Mouse (Mus musculus): ENCODE measurements around the gene Slc4a7. TPM values are rescaled to one million over a fixed set of nuclear protein-coding genes. Genes with fewer than 3 reads are reported as not detected.

Gene Slc4a7
- 126 and 172 TPM in 2 replicates for total RNA-seq (2017)

DNA sequence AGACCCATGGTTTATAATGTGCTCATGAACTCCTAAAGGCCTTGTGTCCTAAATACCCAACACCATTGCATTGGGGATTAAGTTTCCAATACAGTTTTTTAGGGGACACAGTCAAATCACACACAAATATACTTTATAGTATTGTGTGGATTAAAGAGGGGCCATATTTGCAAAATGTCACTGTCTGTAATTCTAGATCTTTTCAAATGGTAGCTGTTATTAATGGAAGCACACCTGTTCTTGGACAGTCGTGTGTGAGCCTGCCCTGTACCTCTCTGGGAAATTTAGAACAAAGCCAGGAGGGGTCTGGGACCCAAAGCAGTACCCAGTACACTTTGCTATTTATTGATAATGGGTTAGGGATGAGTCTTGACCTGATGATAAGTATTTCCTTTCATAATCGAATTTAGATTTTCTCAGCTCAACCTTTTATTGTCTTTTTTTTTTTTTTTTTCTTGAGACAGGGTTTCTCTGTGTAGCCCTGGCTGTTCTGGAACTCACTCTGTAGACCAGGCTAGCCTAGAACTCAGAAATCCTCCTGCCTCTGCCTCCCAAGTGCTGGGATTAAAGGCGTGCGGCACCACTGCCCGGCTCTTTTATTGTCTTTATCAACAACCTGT, at the start of gene Slc4a7:
Gene Slc4a7, plus strand, starts transcription at position 570 of the 620 bp plus-strand sequence.
- ATAC-seq (ENCODE audit: extremely low read depth, insufficient number of reproducible peaks, low FRiP score, poor library complexity, severe bottlenecking): no peak

DNA sequence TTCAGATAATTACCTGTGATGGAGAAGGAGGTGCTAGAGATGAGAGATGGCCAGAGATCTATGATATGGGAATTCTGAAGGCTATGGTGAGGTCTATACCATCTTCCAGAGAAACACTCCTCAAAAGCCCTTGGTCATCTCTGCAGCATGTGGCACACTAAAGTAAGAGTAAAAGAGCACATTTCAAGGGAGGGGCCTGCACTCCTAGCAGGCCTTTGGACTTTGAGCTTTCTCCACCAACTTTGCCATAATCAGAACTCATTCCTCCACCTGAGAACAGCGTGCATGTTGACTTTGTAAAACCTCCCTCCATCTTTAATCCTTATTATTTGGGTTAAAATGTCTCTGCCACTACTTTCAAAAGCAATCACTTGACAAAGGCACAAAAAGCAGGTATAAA, 31.5 kb upstream of the Slc4a7 start:
- no peak for ATAC-seq (ENCODE audit: extremely low read depth, insufficient number of reproducible peaks, low FRiP score, poor library complexity, severe bottlenecking)

- no peak for ATAC-seq (ENCODE audit: extremely low read depth, insufficient number of reproducible peaks, low FRiP score, poor library complexity, severe bottlenecking)
Measured at GRCm38 (mm10) chr14:14681611-14682010, 20.5 kb upstream of the Slc4a7 start.

GRCm38 (mm10) chr14:14684771-14685170, 17.3 kb upstream of the Slc4a7 start:
- peak; percentile 78 for ATAC-seq (ENCODE audit: extremely low read depth, insufficient number of reproducible peaks, low FRiP score, poor library complexity, severe bottlenecking)

DNA sequence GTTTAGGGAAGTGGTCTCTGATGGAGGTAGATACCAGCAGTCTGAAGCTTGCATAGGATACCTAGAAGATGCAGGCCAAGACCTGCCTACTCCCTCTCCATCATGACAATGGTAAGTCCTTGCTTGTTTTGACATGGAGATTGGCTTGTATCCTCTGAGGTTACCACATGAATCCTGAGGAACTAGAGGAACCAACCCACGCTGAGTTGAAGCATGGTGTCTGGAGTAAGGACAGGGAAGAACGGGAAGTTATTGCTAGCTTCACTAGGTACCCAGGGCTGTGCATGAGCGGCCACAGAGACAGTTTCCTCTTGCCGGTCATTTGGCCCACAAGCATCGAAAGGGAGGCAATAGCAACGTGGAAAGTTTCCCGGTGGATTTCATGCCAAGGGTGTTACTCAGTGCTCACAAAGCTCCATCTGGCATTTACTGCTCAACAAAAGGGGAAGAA, 16.0 kb upstream of the Slc4a7 start:
- ATAC-seq (ENCODE audit: extremely low read depth, insufficient number of reproducible peaks, low FRiP score, poor library complexity, severe bottlenecking): peak; percentile 51; the same call in 1 of the 2 replicates

- ATAC-seq (ENCODE audit: extremely low read depth, insufficient number of reproducible peaks, low FRiP score, poor library complexity, severe bottlenecking): peak; percentile 13; the same call in 1 of the 2 replicates
Measured at GRCm38 (mm10) chr14:14687258-14687890, 14.7 kb upstream of the Slc4a7 start.

- ATAC-seq (ENCODE audit: extremely low read depth, insufficient number of reproducible peaks, low FRiP score, poor library complexity, severe bottlenecking): peak; percentile 96
Measured at GRCm38 (mm10) chr14:14702399-14703345, 593 bp downstream of the Slc4a7 start.

- ATAC-seq (ENCODE audit: extremely low read depth, insufficient number of reproducible peaks, low FRiP score, poor library complexity, severe bottlenecking): no peak
Measured at GRCm38 (mm10) chr14:14703346-14703871, 1.3 kb downstream of the Slc4a7 start.

DNA sequence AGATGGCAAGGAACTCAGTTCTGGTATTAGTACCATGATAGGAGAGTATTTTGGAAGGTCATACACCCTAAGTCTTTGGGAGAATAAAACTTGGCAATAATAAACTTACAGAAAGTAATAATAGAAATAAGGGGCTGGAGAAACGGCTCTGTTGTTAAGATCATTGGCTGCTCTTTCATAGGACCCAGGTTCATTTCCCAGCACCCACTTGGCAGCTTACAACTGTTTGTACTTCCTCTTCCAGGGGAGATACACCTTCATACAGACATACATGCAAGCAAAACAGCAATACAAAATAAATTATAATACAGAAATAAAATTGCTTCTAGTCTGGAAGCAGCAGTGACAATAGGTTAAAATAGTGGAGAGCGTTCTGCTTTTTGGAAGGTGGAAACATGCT, 2.6 kb downstream of the Slc4a7 start:
- no peak for ATAC-seq (ENCODE audit: extremely low read depth, insufficient number of reproducible peaks, low FRiP score, poor library complexity, severe bottlenecking)

DNA sequence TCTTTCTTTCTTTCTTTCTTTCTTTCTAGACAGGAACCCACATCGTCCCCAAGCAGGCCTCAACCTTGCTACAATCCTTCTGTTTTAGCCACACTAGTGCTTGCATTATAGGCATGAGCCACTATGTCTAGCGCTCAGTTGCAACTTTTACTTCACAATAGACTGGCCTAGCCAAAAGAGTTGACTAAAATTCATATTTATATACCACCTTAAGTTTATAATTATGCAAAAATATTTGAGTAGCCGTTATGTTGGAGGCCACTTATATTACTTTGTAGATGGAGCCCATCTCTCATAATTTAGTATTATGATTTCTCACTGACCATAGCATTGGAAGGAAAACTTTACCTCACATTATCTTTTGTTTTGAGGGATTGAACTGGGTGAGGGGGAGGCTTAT, 3.0 kb downstream of the Slc4a7 start:
- no peak for ATAC-seq (ENCODE audit: extremely low read depth, insufficient number of reproducible peaks, low FRiP score, poor library complexity, severe bottlenecking)

- no peak for ATAC-seq (ENCODE audit: extremely low read depth, insufficient number of reproducible peaks, low FRiP score, poor library complexity, severe bottlenecking)
Measured at GRCm38 (mm10) chr14:14706381-14706780, 4.3 kb downstream of the Slc4a7 start.

- no peak for ATAC-seq (ENCODE audit: extremely low read depth, insufficient number of reproducible peaks, low FRiP score, poor library complexity, severe bottlenecking)
Measured at GRCm38 (mm10) chr14:14707061-14707460, 5.0 kb downstream of the Slc4a7 start.

DNA sequence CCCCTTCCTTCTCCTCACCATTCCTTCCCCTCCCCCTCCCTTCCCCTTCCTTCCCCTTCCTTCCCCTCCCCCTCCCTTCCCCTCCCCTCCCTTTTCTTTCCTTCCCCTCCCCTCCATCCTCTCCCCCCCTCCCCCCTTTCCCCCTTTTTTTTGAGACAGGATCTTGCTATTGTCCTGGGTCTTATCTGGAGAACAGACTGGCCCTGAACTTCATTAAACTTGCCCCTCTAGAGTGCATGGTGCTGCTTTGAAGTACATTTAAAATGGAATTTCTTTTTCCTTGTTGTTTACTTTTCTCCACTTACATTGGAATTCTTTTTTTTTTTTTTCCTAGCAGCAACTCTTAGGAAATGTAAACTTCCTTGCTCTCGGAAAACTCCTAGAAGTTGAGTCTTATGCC, 6.9 kb downstream of the Slc4a7 start:
- no peak for ATAC-seq (ENCODE audit: extremely low read depth, insufficient number of reproducible peaks, low FRiP score, poor library complexity, severe bottlenecking)

GRCm38 (mm10) chr14:14714130-14714529, 12.1 kb downstream of the Slc4a7 start:
- peak; percentile 36; the same call in 1 of the 2 replicates for ATAC-seq (ENCODE audit: extremely low read depth, insufficient number of reproducible peaks, low FRiP score, poor library complexity, severe bottlenecking)

GRCm38 (mm10) chr14:14715794-14716193, 13.7 kb downstream of the Slc4a7 start:
- ATAC-seq (ENCODE audit: extremely low read depth, insufficient number of reproducible peaks, low FRiP score, poor library complexity, severe bottlenecking): 0 out of 2 replicates have a peak, but pooled peaks have one; percentile 13

- ATAC-seq (ENCODE audit: extremely low read depth, insufficient number of reproducible peaks, low FRiP score, poor library complexity, severe bottlenecking): no peak
Measured at GRCm38 (mm10) chr14:14716843-14717242, 14.8 kb downstream of the Slc4a7 start.

DNA sequence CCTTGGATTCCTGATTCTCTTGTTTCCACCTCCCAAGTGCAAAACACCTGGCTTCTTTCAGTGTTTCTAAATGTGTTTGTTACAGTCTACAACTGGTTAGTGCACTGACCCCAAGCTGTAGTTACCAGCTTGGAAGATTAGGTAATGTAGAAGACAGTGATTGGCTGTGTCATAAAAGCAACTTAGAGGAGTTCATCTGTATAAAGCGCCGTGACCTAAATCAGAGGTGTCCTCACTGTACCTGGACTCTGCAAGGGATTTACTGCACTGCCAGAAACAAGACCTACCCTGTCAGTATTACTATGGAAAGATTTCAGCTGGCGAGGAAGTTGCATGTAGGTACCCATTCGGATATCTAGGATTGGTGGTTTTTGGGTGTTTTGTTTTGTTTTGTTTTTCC, 16.5 kb downstream of the Slc4a7 start:
- no peak for ATAC-seq (ENCODE audit: extremely low read depth, insufficient number of reproducible peaks, low FRiP score, poor library complexity, severe bottlenecking)

DNA sequence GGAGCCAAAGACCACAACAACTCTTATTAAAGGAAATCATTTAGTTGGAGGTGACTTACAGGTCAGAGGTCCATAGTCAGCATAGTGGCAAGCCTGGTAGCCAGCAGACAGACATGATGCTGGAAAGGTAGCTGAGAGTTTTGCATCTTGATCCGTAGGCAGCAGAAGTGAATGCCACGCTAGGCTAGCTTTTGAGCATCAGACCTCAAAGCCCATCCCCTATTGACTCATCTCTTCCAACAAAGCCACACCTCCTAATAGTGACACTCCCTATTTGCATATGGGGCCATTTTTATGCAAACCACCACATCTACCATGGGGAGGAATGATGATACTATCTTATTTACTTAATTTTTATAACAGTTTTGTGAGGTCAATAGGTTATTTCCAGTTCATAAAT, 79.1 kb downstream of the Slc4a7 start:
- 0 out of 2 replicates have a peak, but pooled peaks have one; percentile 13 for ATAC-seq (ENCODE audit: extremely low read depth, insufficient number of reproducible peaks, low FRiP score, poor library complexity, severe bottlenecking)

GRCm38 (mm10) chr14:14784223-14784622, 82.1 kb downstream of the Slc4a7 start:
- no peak for ATAC-seq (ENCODE audit: extremely low read depth, insufficient number of reproducible peaks, low FRiP score, poor library complexity, severe bottlenecking)

All from neutrophil, adult 5-6 weeks (primary cell).